Mouse (Mus musculus) intestine, embryonic 15.5 days (tissue): Measurements from ENCODE around the gene Gm42957. TPM values are rescaled to one million over a fixed set of nuclear protein-coding genes. Genes with fewer than 3 reads are reported as not detected.
"Not testable (repeated sequence)": the region's sequence is repeated elsewhere in the genome, so short reads cannot be mapped to it uniquely, and the experiment has no call there.

ENCODE experiments used
- ATAC-seq: fragments of 200-750 bp; cut with Nextera tagmentation; 2 replicates; pipeline ENCODE4 v1.8.0; 2017; ENCODE audit warnings: moderate TSS enrichment, moderate library complexity
- H3K27ac ChIP-seq: fragments of 300-500 bp; sonication (generic); 2 replicates; pipeline ENCODE4 v1.5.1; 2015; ENCODE audit warnings: mild to moderate bottlenecking, inconsistent platforms
- H3K27me3 ChIP-seq: fragments of 300-500 bp; sonication (generic); replicated peaks from 2 replicates; pipeline ENCODE4 v1.6.1; 2015; ENCODE audit warnings: inconsistent platforms
- H3K36me3 ChIP-seq: fragments of 300-500 bp; sonication (generic); 2 replicates; pipeline ENCODE4 v1.6.1; 2015; ENCODE audit warnings: inconsistent platforms
- H3K4me1 ChIP-seq: fragments of 300-500 bp; sonication (generic); replicated peaks from 2 replicates; pipeline ENCODE4 v1.6.1; 2015; ENCODE audit warnings: inconsistent platforms
- H3K4me2 ChIP-seq: fragments of 300-500 bp; sonication (generic); replicated peaks from 2 replicates; pipeline ENCODE4 v1.6.1; 2015; ENCODE audit warnings: mild to moderate bottlenecking, inconsistent platforms
- H3K4me3 ChIP-seq: fragments of 300-500 bp; sonication (generic); replicated peaks from 2 replicates; pipeline ENCODE4 v1.5.1; 2015; ENCODE audit warnings: inconsistent platforms
- H3K9ac ChIP-seq: fragments of 300-500 bp; sonication (generic); 2 replicates; pipeline ENCODE4 v1.6.1; 2015; ENCODE audit warnings: inconsistent platforms
- H3K9me3 ChIP-seq: fragments of 300-500 bp; sonication (generic); 2 replicates; pipeline ENCODE4 v1.6.1; 2016; ENCODE audit warnings: inconsistent platforms
- WGBS: fragments of 180-500 bp; shearing (Covaris S2); methylation state at CpG from one replicate; pipeline ENCODE4 v1.1.7; 2015; 5-methylcytosine and 5-hydroxymethylcytosine counted together
- polyA plus RNA-seq: library from polyadenylated mRNA; unstranded; fragments of >200 nt; fragmentation: Nextera tagmentation; extraction: Ambion mirVana; gene quantifications from 2 replicates; pipeline ENCODE4 v1.2.1, GENCODE M21; 2015

Gene Gm42957
- polyA plus RNA-seq, 1 experiment from 2014 or later = 0.08 TPM

GRCm38 (mm10) chr3:96684151-96684821 lies 49.0 kb downstream of the Gm42957 start:
- Histone ChIP-seq H3K4me3 (peak overlapping the region; percentile 27), H3K4me2 (peak overlapping the region; percentile 68), H3K36me3 (no peaks in the 10 kb centered on the region), H3K27me3 (peaks cover 10% of the 10 kb centered on the region), H3K4me1 (no peaks in the 10 kb centered on the region), H3K9me3 (no peaks in the 10 kb centered on the region), H3K9ac (peak overlapping the region; percentile 42), H3K27ac (no peak overlapping the region)
- 52% methylated on average over 17 of the region's 17 CpGs for WGBS
- ATAC-seq = no peak

DNA sequence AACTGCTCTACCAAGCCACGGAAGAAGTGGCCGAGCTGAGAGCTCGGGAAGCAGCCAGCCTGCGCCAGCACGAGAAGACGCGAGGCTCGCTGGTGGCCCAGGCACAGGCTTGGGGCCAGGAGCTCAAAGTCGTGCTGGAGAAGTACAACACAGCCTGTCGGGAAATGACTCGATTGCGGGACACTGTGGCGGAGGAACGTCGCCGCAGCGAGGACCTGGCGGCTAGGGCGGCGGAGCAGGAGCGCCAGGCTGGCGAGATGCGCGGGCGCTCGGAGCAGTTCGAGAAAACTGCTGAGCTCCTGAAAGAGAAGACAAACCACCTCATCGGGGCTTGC lies 49.5 kb downstream of the Gm42957 start:
- Histone ChIP-seq H3K36me3 (no peaks in the 10 kb centered on the region), H3K9ac (peak overlapping the region; percentile 42), H3K4me3 (peak overlapping the region; percentile 27), H3K9me3 (no peaks in the 10 kb centered on the region), H3K27me3 (peaks cover 10% of the 10 kb centered on the region), H3K4me1 (no peaks in the 10 kb centered on the region), H3K27ac (no peak overlapping the region), H3K4me2 (peak overlapping the region; percentile 68)
- no peak for ATAC-seq
- WGBS = 16% methylated on average over 28 of the region's 28 CpGs

- 91% methylated on average over 5 of the region's 5 CpGs for WGBS
- not testable (repeated sequence) for H3K4me1 ChIP-seq, ATAC-seq
Measured at GRCm38 (mm10) chr3:96686057-96686456, 50.8 kb downstream of the Gm42957 start.

DNA sequence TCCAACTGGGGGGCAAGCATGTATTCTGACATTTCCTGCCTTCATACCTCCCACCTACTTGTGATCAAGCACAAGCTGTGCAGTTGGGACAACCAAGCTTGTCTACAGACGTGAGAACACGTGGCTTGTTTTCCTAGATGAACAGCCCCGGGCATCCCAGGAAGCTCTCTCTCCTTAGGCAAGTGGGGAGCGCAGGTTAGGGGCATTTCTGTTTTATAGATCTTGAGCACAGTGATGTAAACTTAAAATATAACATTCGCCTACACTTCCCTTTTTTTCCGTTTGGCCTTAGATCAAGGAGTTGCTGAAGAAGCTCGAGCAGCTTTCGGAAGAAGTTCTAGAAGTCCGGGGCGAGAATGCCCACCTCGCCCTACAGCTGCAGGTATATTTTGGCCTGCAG lies 53.6 kb downstream of the Gm42957 start:
- Histone ChIP-seq H3K4me3 (no peak overlapping the region), H3K27me3 (peaks cover 8% of the 10 kb centered on the region), H3K9me3 (no peaks in the 10 kb centered on the region), H3K4me1 (no peaks in the 10 kb centered on the region), H3K4me2 (no peak overlapping the region), H3K9ac (no peak overlapping the region), H3K27ac (no peak overlapping the region), H3K36me3 (no peaks in the 10 kb centered on the region)
- WGBS = 78% methylated on average over 11 of the region's 11 CpGs
- no peak for ATAC-seq

More at GRCm38 (mm10) chr3:96686057-96686456, 50.8 kb downstream of the Gm42957 start:
- H3K9me3 ChIP-seq, H3K9ac ChIP-seq, H3K4me2 ChIP-seq, H3K4me3 ChIP-seq, H3K27ac ChIP-seq, H3K27me3 ChIP-seq, H3K36me3 ChIP-seq: not testable (repeated sequence)

- H3K4me2 ChIP-seq = no peak overlapping the region
- H3K27ac ChIP-seq = no peak overlapping the region
- H3K36me3 ChIP-seq = no peaks in the 10 kb centered on the region
- H3K27me3 ChIP-seq = no peaks in the 10 kb centered on the region
- no peak overlapping the region for H3K4me3 ChIP-seq
- no peak for ATAC-seq
- H3K9me3 ChIP-seq = no peaks in the 10 kb centered on the region
- no peak overlapping the region for H3K9ac ChIP-seq
- no peaks in the 10 kb centered on the region for H3K4me1 ChIP-seq
- WGBS = 49% methylated on average over 3 of the region's 3 CpGs
Measured at GRCm38 (mm10) chr3:96690298-96690697, 55.0 kb downstream of the Gm42957 start.

GRCm38 (mm10) chr3:96692506-96692905 lies 57.2 kb downstream of the Gm42957 start:
- H3K4me2 ChIP-seq = no peak overlapping the region
- no peak for ATAC-seq
- no peaks in the 10 kb centered on the region for H3K27me3 ChIP-seq
- H3K27ac ChIP-seq = no peak overlapping the region
- 19% methylated on average over 3 of the region's 3 CpGs for WGBS
- no peak overlapping the region; the same call in 1 of the 2 replicates for H3K9ac ChIP-seq
- no peak overlapping the region for H3K4me3 ChIP-seq
- no peaks in the 10 kb centered on the region for H3K36me3 ChIP-seq
- H3K9me3 ChIP-seq = no peaks in the 10 kb centered on the region
- peaks cover 7% of the 10 kb centered on the region; the same call in 1 of the 2 replicates for H3K4me1 ChIP-seq

GRCm38 (mm10) chr3:96693579-96693978 lies 58.3 kb downstream of the Gm42957 start:
- Histone ChIP-seq H3K9me3 (no peaks in the 10 kb centered on the region), H3K4me1 (peaks cover 13% of the 10 kb centered on the region; the same call in 1 of the 2 replicates), H3K4me3 (no peak overlapping the region), H3K4me2 (no peak overlapping the region), H3K9ac (no peak overlapping the region), H3K36me3 (no peaks in the 10 kb centered on the region), H3K27me3 (no peaks in the 10 kb centered on the region), H3K27ac (no peak overlapping the region)
- ATAC-seq = no peak
- 70% methylated on average over 1 of the region's 1 CpGs for WGBS

GRCm38 (mm10) chr3:96696198-96696765 lies 61.0 kb downstream of the Gm42957 start, which contains the start of gene Pias3:
Gene Pias3, plus strand, starts transcription at chr3:96696384.
- peak; percentile 87 for ATAC-seq
- no peaks in the 10 kb centered on the region for H3K27me3 ChIP-seq
- peak within 1 kb of the TSS; percentile 87 for H3K9ac ChIP-seq
- peaks cover 13% of the 10 kb centered on the region; the same call in 1 of the 2 replicates for H3K4me1 ChIP-seq
- WGBS = under 1% methylated on average over 35 of the region's 35 CpGs
- H3K4me2 ChIP-seq = peak within 1 kb of the TSS; percentile 89
- peak within 1 kb of the TSS; percentile 91 for H3K4me3 ChIP-seq
- H3K27ac ChIP-seq = peak within 1 kb of the TSS; percentile 95
- no peaks in the 10 kb centered on the region for H3K9me3 ChIP-seq
- peaks cover 6% of the 10 kb centered on the region; the same call in 1 of the 2 replicates for H3K36me3 ChIP-seq

DNA sequence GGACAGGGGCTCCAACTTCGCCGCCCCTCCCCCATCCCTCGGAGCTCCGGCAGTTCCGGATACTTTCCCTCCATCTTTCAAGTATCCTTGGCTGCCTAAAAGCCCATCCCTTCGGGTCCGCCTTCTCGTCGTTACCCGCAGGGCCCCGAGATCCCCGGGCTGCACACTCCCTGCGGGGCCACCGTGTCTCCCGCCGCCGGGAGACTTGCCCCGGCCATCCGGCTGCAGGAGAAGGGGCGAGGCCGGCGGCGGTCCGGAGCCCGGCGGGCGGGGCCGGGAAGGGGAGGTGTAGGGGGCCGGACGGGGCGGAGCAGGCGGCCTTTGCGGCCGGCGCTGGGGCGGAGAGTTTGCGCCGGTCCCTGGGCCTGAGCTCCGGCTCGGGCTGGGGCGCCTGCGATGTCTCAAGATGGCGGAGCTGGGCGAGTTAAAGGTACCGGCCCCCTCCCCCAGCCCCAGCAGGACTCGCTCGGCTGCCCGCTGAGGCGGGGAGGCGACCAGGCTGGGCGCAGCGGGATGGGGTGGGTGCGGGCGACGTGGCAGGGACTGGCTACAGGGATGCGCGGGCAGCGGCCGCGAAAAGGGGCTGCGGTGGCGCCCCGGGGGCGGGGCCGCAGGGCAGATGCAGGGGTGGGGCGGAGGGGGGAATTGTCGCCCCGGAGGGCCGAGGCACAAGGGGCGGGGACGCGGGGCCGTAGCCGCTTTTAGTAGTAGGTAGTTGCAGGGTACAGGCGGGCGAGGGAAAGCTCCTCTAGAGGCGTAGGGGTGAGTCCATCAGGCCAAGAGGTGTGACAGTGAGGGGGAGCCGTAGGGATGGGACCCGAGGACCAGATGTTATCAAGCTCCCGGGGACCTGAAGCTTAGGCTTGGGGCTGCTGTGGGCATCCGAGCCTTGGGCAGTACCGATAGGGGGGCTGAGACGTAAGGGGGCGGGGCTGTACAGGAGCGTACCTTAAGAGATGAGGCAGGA lies 61.8 kb downstream of the Gm42957 start:
- peak overlapping the region; percentile 87 for H3K9ac ChIP-seq
- H3K27me3 ChIP-seq = no peaks in the 10 kb centered on the region
- ATAC-seq = peak; percentile 97
- peak overlapping the region; percentile 91 for H3K4me3 ChIP-seq
- under 1% methylated on average over 80 of the region's 85 CpGs for WGBS
- H3K9me3 ChIP-seq = no peaks in the 10 kb centered on the region
- peak overlapping the region; percentile 95 for H3K27ac ChIP-seq
- H3K4me1 ChIP-seq = peaks cover 13% of the 10 kb centered on the region; the same call in 1 of the 2 replicates
- peak overlapping the region; percentile 89 for H3K4me2 ChIP-seq
- peaks cover 13% of the 10 kb centered on the region; the same call in 1 of the 2 replicates for H3K36me3 ChIP-seq

DNA sequence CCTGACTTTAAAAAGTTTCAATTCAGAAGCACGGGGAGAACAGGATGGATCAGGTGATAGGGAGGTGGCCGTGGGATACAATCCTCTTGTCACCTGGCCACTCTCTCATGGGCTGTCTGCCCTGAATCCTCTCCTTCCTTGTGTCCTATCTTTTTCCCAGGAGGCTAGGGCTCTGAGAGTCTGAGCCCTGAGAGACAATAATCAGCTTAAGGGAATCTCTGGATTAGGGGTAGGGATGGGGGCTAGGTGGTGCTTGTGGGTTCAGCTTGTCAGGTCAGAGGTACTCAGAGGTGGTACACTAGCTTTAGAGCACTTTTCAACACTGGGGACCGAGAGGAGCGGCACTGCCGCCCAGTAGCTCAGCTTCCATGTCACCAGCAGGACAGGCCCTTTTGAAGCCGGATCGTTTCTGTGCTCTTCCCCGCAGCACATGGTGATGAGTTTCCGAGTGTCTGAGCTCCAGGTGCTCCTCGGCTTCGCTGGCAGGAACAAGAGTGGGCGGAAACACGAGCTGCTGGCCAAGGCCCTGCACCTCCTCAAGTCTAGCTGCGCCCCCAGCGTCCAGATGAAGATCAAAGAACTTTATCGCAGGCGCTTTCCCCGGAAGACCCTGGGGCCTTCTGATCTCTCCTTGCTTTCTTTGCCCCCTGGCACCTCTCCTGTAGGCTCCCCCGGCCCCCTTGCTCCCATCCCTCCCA lies 63.9 kb downstream of the Gm42957 start:
- no peak overlapping the region for H3K9ac ChIP-seq
- ATAC-seq = no peak

GRCm38 (mm10) chr3:96700376-96700775 lies 65.1 kb downstream of the Gm42957 start:
- no peak for ATAC-seq
- peaks cover 40% of the 10 kb centered on the region for H3K36me3 ChIP-seq
- no peaks in the 10 kb centered on the region for H3K27me3 ChIP-seq
- no peak overlapping the region for H3K9ac ChIP-seq
- H3K4me3 ChIP-seq = no peak overlapping the region
- H3K4me1 ChIP-seq = peaks cover 13% of the 10 kb centered on the region; the same call in 1 of the 2 replicates
- no peak overlapping the region for H3K4me2 ChIP-seq
- WGBS = 60% methylated on average over 7 of the region's 7 CpGs
- no peak overlapping the region for H3K27ac ChIP-seq
- H3K9me3 ChIP-seq = no peaks in the 10 kb centered on the region

More for the DNA sequence above, 63.9 kb downstream of the Gm42957 start:
- Histone ChIP-seq H3K9me3 (no peaks in the 10 kb centered on the region), H3K27me3 (no peaks in the 10 kb centered on the region), H3K4me3 (no peak overlapping the region), H3K4me1 (peaks cover 13% of the 10 kb centered on the region; the same call in 1 of the 2 replicates), H3K36me3 (peaks cover 29% of the 10 kb centered on the region), H3K27ac (no peak overlapping the region), H3K4me2 (no peak overlapping the region)
- 55% methylated on average over 19 of the region's 19 CpGs for WGBS
